Mouse (Mus musculus) heart, postnatal 36 days (tissue): ENCODE data around the gene Qser1. TPM values are rescaled to one million over a fixed set of nuclear protein-coding genes. Genes with fewer than 3 reads are reported as not detected.
"Not testable (repeated sequence)": the region's sequence is repeated elsewhere in the genome, so short reads cannot be mapped to it uniquely, and the experiment has no call there.

Source experiments
- DNase-seq, 2 experiments: peaks; one replicate each; pipeline ENCODE4 v3.0.0; 2021 to 2022
- intact Hi-C: fragments of 180-260 bp; cut with DNase I; formaldehyde crosslinking; loops from one replicate; pipeline ENCODE4 v1.15.1; 2025
- total RNA-seq, 2 experiments: library from RNA; stranded (reverse); gene quantifications; 2 replicates each; pipeline ENCODE4 v1.2.3; 2021

Gene Qser1
- 10 to 100 TPM; 29.2 to 29.8 TPM for total RNA-seq

- intact Hi-C loops: loop anchor here (2.0 to 10.0 kb wide), 3 partner anchors 32 to 578 kb away; partner anchors contain the start of genes Hipk3, Prrg4 and Rcn1
- DNase-seq: no peak
These were observed at the start of gene Qser1 for GRCm38 (mm10) chr2:104816371-104816827. Gene Qser1, minus strand, starts transcription at chr2:104816760.

GRCm38 (mm10) chr2:104864176-104864860, 47.8 kb upstream of the Qser1 start:
- intact Hi-C loops: no loop called here
- DNase-seq: peak in 1 of 2 experiments; percentile 9

- DNase-seq: no peak
- intact Hi-C loops: no loop called here
These were observed 43.9 kb upstream of the Qser1 start for GRCm38 (mm10) chr2:104860426-104860825.

GRCm38 (mm10) chr2:104859060-104859459, 42.5 kb upstream of the Qser1 start:
- no peak for DNase-seq
- intact Hi-C loops: no loop called here

- DNase-seq, intact Hi-C loops: not testable (repeated sequence)
These were observed 41.5 kb upstream of the Qser1 start for GRCm38 (mm10) chr2:104858083-104858482.

- intact Hi-C loops: no loop called here
- DNase-seq: no peak
These were observed 39.7 kb upstream of the Qser1 start for GRCm38 (mm10) chr2:104856218-104856617.

- no peak for DNase-seq
- intact Hi-C loops: no loop called here
These were observed 39.2 kb upstream of the Qser1 start for GRCm38 (mm10) chr2:104855732-104856131.

- intact Hi-C loops: no loop called here
These were observed 38.3 kb upstream of the Qser1 start for GRCm38 (mm10) chr2:104854836-104855235.

GRCm38 (mm10) chr2:104852546-104852945, 36.0 kb upstream of the Qser1 start:
- DNase-seq: no peak
- intact Hi-C loops: no loop called here

More at GRCm38 (mm10) chr2:104854836-104855235, 38.3 kb upstream of the Qser1 start:
- no peak for DNase-seq

GRCm38 (mm10) chr2:104851686-104852085, 35.1 kb upstream of the Qser1 start:
- intact Hi-C loops: no loop called here
- DNase-seq: no peak

GRCm38 (mm10) chr2:104849991-104850359, 33.4 kb upstream of the Qser1 start:
- intact Hi-C loops: loop anchor here (2.0 to 5.0 kb wide), 2 partner anchors 33 to 382 kb away; partner anchors contain the start of gene Qser1
- no peak for DNase-seq

GRCm38 (mm10) chr2:104849276-104849990, 32.9 kb upstream of the Qser1 start, which contains the start of gene Prrg4:
Gene Prrg4, minus strand, starts transcription at chr2:104849876.
- DNase-seq: peak; percentile 61 to 66
- intact Hi-C loops: loop anchor here (2.0 to 5.0 kb wide), 2 partner anchors 33 to 383 kb away; partner anchors contain the start of gene Qser1

- intact Hi-C loops: loop anchor here (2.0 to 5.0 kb wide), 2 partner anchors 32 to 384 kb away; partner anchors contain the start of gene Qser1
- DNase-seq: peak in 1 of 2 experiments; percentile 8
These were observed 31.9 kb upstream of the Qser1 start for GRCm38 (mm10) chr2:104848235-104849161.

GRCm38 (mm10) chr2:104847645-104848044, 31.1 kb upstream of the Qser1 start:
- intact Hi-C loops: loop anchor here (2.0 to 5.0 kb wide), 2 partner anchors 31 to 385 kb away; partner anchors contain the start of gene Qser1
- DNase-seq: no peak

- DNase-seq: no peak
- intact Hi-C loops: loop anchor here (5.0 kb wide), 1 partner anchor 385 kb away; no protein-coding TSS in a partner anchor
These were observed 30.3 kb upstream of the Qser1 start for GRCm38 (mm10) chr2:104846638-104847414.

GRCm38 (mm10) chr2:104842559-104842958, 26.0 kb upstream of the Qser1 start:
- intact Hi-C loops: no loop called here
- no peak for DNase-seq

GRCm38 (mm10) chr2:104841736-104842135, 25.2 kb upstream of the Qser1 start:
- intact Hi-C loops: no loop called here

GRCm38 (mm10) chr2:104840974-104841373, 24.4 kb upstream of the Qser1 start:
- DNase-seq: no peak
- intact Hi-C loops: no loop called here

More at GRCm38 (mm10) chr2:104841736-104842135, 25.2 kb upstream of the Qser1 start:
- no peak for DNase-seq

- DNase-seq: no peak
- intact Hi-C loops: no loop called here
These were observed 15.9 kb upstream of the Qser1 start for GRCm38 (mm10) chr2:104832486-104832885.
